Mouse (Mus musculus): ENCODE data around the gene Cdc42se2. TPM values are rescaled to one million over a fixed set of nuclear protein-coding genes. Genes with fewer than 3 reads are reported as not detected.

The Cdc42se2 gene
- polyA plus RNA-seq, 1 experiment from 2014 or later = 136 TPM

- no peaks in the 10 kb centered on the region for H3K27me3 ChIP-seq (replicated peaks; ENCODE audit: control insufficient read depth, insufficient read depth, low read length)
- WGBS = 73% methylated on average over 4 of the region's 4 CpGs
- peaks cover 23% of the 10 kb centered on the region for H3K36me3 ChIP-seq (ENCODE audit: control insufficient read depth, insufficient read depth, low read length)
- ATAC-seq = no peak
- H3K27ac ChIP-seq (ENCODE audit: low read depth, low read length) = no peak overlapping the region
- no peaks in the 10 kb centered on the region for H3K9me3 ChIP-seq (ENCODE audit: control insufficient read depth, low read length)
- no peaks in the 10 kb centered on the region for H3K4me1 ChIP-seq (ENCODE audit: control insufficient read depth, insufficient read depth, low read depth, low read length)
- H3K4me2 ChIP-seq (ENCODE audit: low read length) = no peak overlapping the region
- H3K4me3 ChIP-seq (ENCODE audit: low read length) = no peak overlapping the region
- no peak overlapping the region for H3K9ac ChIP-seq (ENCODE audit: low read depth, low read length)
Measured at GRCm38 (mm10) chr11:54695951-54696350, 91.5 kb downstream of the Cdc42se2 start.

DNA sequence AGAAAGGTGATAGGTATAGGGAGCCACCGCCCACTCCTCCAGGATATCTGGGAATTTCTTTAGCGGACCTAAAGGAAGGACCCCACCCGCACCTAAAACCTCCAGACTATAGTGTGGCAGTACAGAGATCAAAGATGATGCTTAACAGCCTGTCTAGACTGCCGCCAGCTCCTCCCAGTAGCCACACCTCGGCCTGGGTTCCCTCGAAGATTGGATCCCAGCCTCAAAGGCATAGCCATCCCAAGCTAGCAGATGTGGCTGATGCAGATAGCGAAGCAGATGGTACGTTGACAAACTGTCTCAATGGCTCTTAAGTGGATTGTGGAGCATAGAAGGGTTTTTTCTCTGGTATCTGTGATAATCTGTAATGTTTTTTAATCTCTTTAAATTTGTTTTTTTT, 93.2 kb downstream of the Cdc42se2 start:
- WGBS = 88% methylated on average over 8 of the region's 8 CpGs
- no peaks in the 10 kb centered on the region for H3K4me1 ChIP-seq (ENCODE audit: control insufficient read depth, insufficient read depth, low read depth, low read length)
- no peak for ATAC-seq
- no peak overlapping the region for H3K4me2 ChIP-seq (ENCODE audit: low read length)
- no peak overlapping the region for H3K9ac ChIP-seq (ENCODE audit: low read depth, low read length)
- no peaks in the 10 kb centered on the region for H3K27me3 ChIP-seq (replicated peaks; ENCODE audit: control insufficient read depth, insufficient read depth, low read length)
- no peaks in the 10 kb centered on the region for H3K9me3 ChIP-seq (ENCODE audit: control insufficient read depth, low read length)
- no peak overlapping the region for H3K27ac ChIP-seq (ENCODE audit: low read depth, low read length)
- no peak overlapping the region for H3K4me3 ChIP-seq (ENCODE audit: low read length)
- H3K36me3 ChIP-seq (ENCODE audit: control insufficient read depth, insufficient read depth, low read length) = peaks cover 25% of the 10 kb centered on the region

DNA sequence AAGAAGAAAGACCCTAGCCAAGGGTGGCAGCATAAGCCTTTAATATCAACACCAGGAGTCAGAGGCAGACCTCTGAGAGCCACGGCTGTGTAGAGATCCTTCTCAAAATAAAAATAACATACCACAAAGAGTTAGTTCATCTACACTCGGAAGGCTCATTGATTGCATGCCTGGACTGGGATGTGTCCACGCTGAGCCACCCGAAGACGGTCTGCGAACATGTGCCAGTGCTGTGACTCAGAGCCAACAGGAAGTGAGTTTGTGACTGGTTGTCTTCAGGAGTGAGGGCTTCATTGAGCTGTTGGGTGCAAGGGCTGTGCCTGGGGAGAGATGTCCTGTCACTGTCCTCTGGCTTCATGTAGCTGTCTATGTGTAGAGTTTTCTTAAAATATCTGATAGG, 93.8 kb downstream of the Cdc42se2 start:
- Histone ChIP-seq H3K4me2 (ENCODE audit: low read length) (no peak overlapping the region), H3K36me3 (ENCODE audit: control insufficient read depth, insufficient read depth, low read length) (peaks cover 25% of the 10 kb centered on the region), H3K9ac (ENCODE audit: low read depth, low read length) (no peak overlapping the region), H3K9me3 (ENCODE audit: control insufficient read depth, low read length) (no peaks in the 10 kb centered on the region), H3K4me1 (ENCODE audit: control insufficient read depth, insufficient read depth, low read depth, low read length) (no peaks in the 10 kb centered on the region), H3K4me3 (ENCODE audit: low read length) (no peak overlapping the region), H3K27me3 (replicated peaks; ENCODE audit: control insufficient read depth, insufficient read depth, low read length) (no peaks in the 10 kb centered on the region), H3K27ac (ENCODE audit: low read depth, low read length) (no peak overlapping the region)
- no peak for ATAC-seq
- 88% methylated on average over 6 of the region's 6 CpGs for WGBS

DNA sequence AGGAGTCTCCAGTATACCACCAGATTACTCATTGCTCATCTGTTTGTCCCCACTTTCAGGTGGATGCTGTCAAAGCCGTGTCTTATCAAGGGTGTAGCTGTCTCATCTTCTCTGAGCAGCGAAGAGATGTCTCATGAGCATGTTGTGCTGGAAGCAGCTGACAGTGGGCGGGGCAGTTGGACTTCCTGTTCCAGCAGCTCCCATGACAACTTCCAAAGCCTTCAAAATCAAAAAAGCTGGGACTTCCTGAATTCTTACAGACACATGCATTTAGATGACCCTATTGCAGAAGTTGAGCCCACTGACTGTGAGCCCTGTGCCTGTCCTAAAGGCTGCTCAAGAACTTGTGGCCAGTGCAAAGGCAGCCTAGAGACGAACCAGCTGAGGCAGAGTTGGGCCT, 96.3 kb downstream of the Cdc42se2 start:
- no peak overlapping the region for H3K9ac ChIP-seq (ENCODE audit: low read depth, low read length)
- ATAC-seq = no peak

DNA sequence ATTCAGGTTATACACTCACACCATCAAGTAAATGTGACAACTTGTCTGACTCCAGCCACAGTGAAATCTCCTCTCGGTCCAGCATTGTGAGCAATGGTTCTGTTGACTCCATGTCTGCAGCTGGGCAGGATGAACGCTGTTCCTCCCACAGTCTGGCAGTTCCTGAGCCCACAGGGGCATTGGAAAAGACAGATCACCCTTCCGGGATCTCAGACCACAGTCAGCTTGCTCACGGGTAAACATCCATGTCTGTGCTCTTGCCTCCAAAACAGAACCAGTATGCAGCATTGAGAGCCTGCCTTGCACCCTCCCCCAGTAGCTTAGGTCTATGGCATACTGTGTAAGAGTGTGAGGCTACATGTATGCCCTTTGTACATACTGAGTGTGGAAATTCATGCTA, 97.3 kb downstream of the Cdc42se2 start:
- Histone ChIP-seq H3K9ac (ENCODE audit: low read depth, low read length) (no peak overlapping the region), H3K4me3 (ENCODE audit: low read length) (no peak overlapping the region), H3K27me3 (replicated peaks; ENCODE audit: control insufficient read depth, insufficient read depth, low read length) (no peaks in the 10 kb centered on the region), H3K27ac (ENCODE audit: low read depth, low read length) (no peak overlapping the region), H3K36me3 (ENCODE audit: control insufficient read depth, insufficient read depth, low read length) (peaks cover 12% of the 10 kb centered on the region), H3K9me3 (ENCODE audit: control insufficient read depth, low read length) (no peaks in the 10 kb centered on the region), H3K4me2 (ENCODE audit: low read length) (no peak overlapping the region), H3K4me1 (ENCODE audit: control insufficient read depth, insufficient read depth, low read depth, low read length) (no peaks in the 10 kb centered on the region)
- 86% methylated on average over 4 of the region's 4 CpGs for WGBS
- no peak for ATAC-seq

More for the DNA sequence above, 96.3 kb downstream of the Cdc42se2 start:
- Histone ChIP-seq H3K9me3 (ENCODE audit: control insufficient read depth, low read length) (no peaks in the 10 kb centered on the region), H3K4me2 (ENCODE audit: low read length) (no peak overlapping the region), H3K27ac (ENCODE audit: low read depth, low read length) (no peak overlapping the region), H3K36me3 (ENCODE audit: control insufficient read depth, insufficient read depth, low read length) (peaks cover 14% of the 10 kb centered on the region), H3K4me1 (ENCODE audit: control insufficient read depth, insufficient read depth, low read depth, low read length) (no peaks in the 10 kb centered on the region), H3K4me3 (ENCODE audit: low read length) (no peak overlapping the region), H3K27me3 (replicated peaks; ENCODE audit: control insufficient read depth, insufficient read depth, low read length) (no peaks in the 10 kb centered on the region)
- WGBS = 85% methylated on average over 4 of the region's 4 CpGs

DNA sequence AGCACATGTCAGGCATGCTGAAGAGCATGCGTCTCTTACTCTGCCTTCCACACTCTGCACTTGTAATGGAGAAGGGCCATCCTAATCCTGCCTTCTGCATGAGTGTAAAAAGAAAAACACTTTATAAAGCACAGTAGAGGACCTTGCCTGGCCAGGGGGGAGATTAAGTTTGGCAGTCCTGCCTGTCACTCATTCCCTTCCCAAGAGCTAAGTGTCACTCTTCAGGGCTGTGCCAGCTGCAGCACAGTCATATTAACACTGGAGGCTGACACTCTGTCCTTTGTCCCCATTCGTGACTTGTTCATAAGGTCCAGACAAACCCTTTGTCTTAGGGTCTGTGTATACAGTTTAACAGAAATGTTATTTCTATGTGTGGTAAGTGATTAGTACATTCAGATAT, 102.6 kb downstream of the Cdc42se2 start:
- Histone ChIP-seq H3K27me3 (replicated peaks; ENCODE audit: control insufficient read depth, insufficient read depth, low read length) (no peaks in the 10 kb centered on the region), H3K36me3 (ENCODE audit: control insufficient read depth, insufficient read depth, low read length) (peaks cover 22% of the 10 kb centered on the region), H3K4me3 (ENCODE audit: low read length) (no peak overlapping the region), H3K4me2 (ENCODE audit: low read length) (no peak overlapping the region), H3K9ac (ENCODE audit: low read depth, low read length) (no peak overlapping the region), H3K4me1 (ENCODE audit: control insufficient read depth, insufficient read depth, low read depth, low read length) (no peaks in the 10 kb centered on the region), H3K27ac (ENCODE audit: low read depth, low read length) (no peak overlapping the region), H3K9me3 (ENCODE audit: control insufficient read depth, low read length) (no peaks in the 10 kb centered on the region)
- WGBS = 78% methylated on average over 2 of the region's 2 CpGs
- no peak for ATAC-seq

DNA sequence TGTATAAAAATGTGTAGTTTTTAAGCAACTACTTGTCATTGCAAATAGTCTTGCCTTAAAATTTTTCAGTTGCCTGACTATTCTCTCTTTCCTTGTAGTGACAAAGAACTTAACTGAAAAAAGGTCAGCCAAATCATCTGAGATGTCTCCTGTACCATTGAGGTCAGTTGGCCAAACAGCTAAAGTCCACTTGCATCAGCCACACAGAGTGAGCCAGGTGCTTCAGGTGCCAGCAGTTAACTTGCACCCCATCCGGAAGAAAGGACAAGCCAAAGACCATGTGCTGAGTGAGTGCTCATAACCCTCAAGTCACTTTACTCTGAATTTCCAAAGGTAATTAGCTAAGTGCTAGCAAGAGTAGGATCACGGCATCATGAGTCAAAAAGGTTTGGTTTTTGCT, 108.3 kb downstream of the Cdc42se2 start:
- Histone ChIP-seq H3K9ac (ENCODE audit: low read depth, low read length) (no peak overlapping the region), H3K36me3 (ENCODE audit: control insufficient read depth, insufficient read depth, low read length) (peaks cover 18% of the 10 kb centered on the region), H3K27ac (ENCODE audit: low read depth, low read length) (no peak overlapping the region), H3K4me3 (ENCODE audit: low read length) (no peak overlapping the region), H3K27me3 (replicated peaks; ENCODE audit: control insufficient read depth, insufficient read depth, low read length) (no peaks in the 10 kb centered on the region), H3K4me1 (ENCODE audit: control insufficient read depth, insufficient read depth, low read depth, low read length) (no peaks in the 10 kb centered on the region), H3K9me3 (ENCODE audit: control insufficient read depth, low read length) (no peaks in the 10 kb centered on the region), H3K4me2 (ENCODE audit: low read length) (no peak overlapping the region)
- ATAC-seq = no peak
- WGBS = 96% methylated on average over 2 of the region's 2 CpGs

DNA sequence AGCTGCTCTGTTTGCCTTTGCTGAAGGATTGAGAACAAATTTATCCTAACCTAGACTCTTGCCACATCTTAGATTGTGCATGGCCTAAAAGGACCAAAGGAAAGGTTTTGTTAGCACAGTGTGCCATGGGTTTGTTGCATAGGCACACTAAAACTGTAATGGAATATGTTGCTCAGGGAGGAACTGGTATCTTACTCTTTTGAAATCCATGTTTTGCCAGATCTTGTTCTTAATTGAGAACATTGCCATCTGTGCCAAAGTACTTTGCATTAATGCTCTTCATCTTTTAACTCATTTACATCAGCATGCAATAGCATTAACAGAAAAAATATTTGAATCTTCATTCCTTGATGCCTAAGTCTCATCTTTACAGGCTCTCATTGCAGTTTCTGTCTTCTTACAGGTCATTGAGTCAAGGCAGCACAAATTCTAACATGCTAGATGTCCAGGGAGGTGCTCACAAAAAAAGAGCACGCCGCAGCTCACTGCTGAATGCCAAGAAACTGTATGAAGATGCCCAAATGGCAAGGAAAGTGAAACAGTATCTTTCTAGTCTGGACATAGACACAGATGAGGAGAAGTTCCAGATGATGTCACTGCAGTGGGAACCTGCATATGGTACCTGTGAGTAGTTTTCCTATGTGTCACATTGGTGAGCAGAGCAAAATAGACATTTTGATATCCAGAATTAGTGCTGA, 111.5 kb downstream of the Cdc42se2 start:
- Histone ChIP-seq H3K27me3 (replicated peaks; ENCODE audit: control insufficient read depth, insufficient read depth, low read length) (no peaks in the 10 kb centered on the region), H3K36me3 (ENCODE audit: control insufficient read depth, insufficient read depth, low read length) (peaks cover 12% of the 10 kb centered on the region; the same call in 1 of the 2 replicates), H3K4me3 (ENCODE audit: low read length) (no peak overlapping the region), H3K4me2 (ENCODE audit: low read length) (no peak overlapping the region), H3K9me3 (ENCODE audit: control insufficient read depth, low read length) (no peaks in the 10 kb centered on the region), H3K9ac (ENCODE audit: low read depth, low read length) (no peak overlapping the region), H3K27ac (ENCODE audit: low read depth, low read length) (no peak overlapping the region), H3K4me1 (ENCODE audit: control insufficient read depth, insufficient read depth, low read depth, low read length) (no peaks in the 10 kb centered on the region)
- ATAC-seq = no peak
- 89% methylated on average over 2 of the region's 2 CpGs for WGBS

DNA sequence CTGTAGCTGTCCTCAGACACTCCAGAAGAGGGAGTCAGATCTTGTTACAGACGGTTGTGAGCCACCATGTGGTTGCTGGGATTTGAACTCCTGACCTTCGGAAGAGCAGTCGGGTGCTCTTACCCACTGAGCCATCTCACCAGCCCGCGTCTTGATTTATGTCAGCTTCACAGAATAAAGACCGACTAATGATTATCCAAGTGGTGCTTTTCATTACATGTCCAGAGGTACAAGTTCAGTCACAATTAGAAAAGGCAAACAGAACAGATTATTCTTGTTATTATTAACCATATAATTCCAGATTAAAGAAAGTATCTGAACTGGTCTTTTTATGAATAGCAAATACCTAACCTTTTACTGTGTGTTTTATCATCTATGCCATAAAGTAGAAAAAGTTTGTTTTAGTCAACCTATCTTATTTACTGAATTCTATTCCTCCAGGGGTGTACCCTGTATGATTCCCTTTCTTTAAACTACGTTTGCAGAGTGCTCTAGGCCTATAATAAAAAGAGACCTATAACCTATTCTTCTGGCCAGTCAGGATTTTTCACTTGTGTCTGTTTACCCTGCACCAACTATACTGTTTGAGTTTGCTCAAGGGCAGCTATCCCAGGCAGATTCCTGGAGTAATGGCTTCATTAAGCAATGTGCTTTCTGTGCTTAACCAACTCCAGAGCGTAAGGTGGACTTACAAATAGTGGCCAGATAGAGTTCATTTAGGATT, 113.7 kb downstream of the Cdc42se2 start:
- H3K9ac ChIP-seq (ENCODE audit: low read depth, low read length) = no peak overlapping the region
- no peaks in the 10 kb centered on the region for H3K9me3 ChIP-seq (ENCODE audit: control insufficient read depth, low read length)
- no peak for ATAC-seq
- no peaks in the 10 kb centered on the region for H3K27me3 ChIP-seq (replicated peaks; ENCODE audit: control insufficient read depth, insufficient read depth, low read length)
- H3K4me2 ChIP-seq (ENCODE audit: low read length) = no peak overlapping the region
- peaks cover 5% of the 10 kb centered on the region; the same call in 1 of the 2 replicates for H3K36me3 ChIP-seq (ENCODE audit: control insufficient read depth, insufficient read depth, low read length)
- H3K27ac ChIP-seq (ENCODE audit: low read depth, low read length) = no peak overlapping the region
- no peaks in the 10 kb centered on the region for H3K4me1 ChIP-seq (ENCODE audit: control insufficient read depth, insufficient read depth, low read depth, low read length)
- H3K4me3 ChIP-seq (ENCODE audit: low read length) = no peak overlapping the region
- 79% methylated on average over 8 of the region's 8 CpGs for WGBS
